Mouse (Mus musculus): ENCODE results near the gene H2-M10.6. TPM values are rescaled to one million over a fixed set of nuclear protein-coding genes. Genes with fewer than 3 reads are reported as not detected.

The H2-M10.6 gene
- polyA plus RNA-seq, 1 experiment from 2014 or later = not detected

DNA sequence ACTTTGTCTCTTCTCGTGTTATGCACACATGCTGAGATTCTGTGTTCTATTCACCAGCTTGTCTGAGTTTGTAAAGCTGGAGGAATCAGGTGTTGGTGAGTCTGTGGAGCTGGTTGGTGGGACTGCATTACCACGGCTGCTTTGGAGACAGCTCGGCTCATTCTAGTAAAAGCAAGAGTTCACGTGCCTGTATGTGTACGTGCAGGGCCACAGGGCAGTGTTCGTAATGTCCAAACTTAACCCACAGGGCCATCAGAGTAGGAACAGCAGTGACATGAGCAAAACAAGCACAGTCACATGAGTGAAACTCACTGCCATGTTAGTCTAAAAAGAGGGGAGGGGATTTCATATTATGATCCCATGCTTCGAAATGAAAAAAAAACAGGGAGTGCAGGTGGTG, 31.7 kb downstream of the H2-M10.6 start:
- Histone ChIP-seq H3K27me3 (no peaks in the 10 kb centered on the region), H3K4me1 (replicated peaks) (peaks cover 22% of the 10 kb centered on the region), H3K27ac (no peak overlapping the region), H3K9ac (no peak overlapping the region), H3K4me3 (no peak overlapping the region), H3K4me2 (no peak overlapping the region), H3K9me3 (replicated peaks) (no peaks in the 10 kb centered on the region), H3K36me3 (0 out of 2 replicates have a peak, but pooled peaks cover 5% of the 10 kb centered on the region)
- no peak for ATAC-seq (replicated peaks; ENCODE audit: insufficient number of reproducible peaks, insufficient read depth, low FRiP score, low read depth)
- 74% methylated on average over 7 of the region's 7 CpGs for WGBS

DNA sequence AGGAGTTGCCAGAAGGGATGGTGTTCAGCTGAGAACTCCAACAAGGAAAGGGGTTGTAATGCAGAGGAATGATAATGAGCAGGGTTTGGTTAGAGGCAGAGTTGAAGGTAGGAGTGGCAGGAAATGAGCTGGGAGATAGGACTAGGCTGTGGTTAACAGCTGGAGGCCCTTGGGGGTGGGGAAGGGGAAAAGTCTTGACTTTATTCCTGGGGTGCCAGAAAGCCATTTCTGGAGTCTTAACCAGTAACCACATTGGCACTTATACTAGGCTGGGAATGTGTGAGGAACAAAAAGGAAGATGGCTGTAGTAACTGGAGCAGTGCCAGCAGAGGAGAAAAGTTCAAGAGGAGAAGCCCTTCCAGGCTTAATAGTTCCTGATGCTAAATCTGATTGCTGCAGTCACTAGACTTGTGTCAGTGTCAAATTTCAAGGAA, 32.3 kb downstream of the H2-M10.6 start:
- H3K9ac ChIP-seq = no peak overlapping the region
- no peak overlapping the region for H3K4me3 ChIP-seq
- ATAC-seq (replicated peaks; ENCODE audit: insufficient number of reproducible peaks, insufficient read depth, low FRiP score, low read depth) = no peak
- no peak overlapping the region for H3K4me2 ChIP-seq
- 0 out of 2 replicates have a peak overlapping the region, but pooled peaks have one; percentile 7 for H3K27ac ChIP-seq
- H3K4me1 ChIP-seq (replicated peaks) = peaks cover 22% of the 10 kb centered on the region
- no peaks in the 10 kb centered on the region for H3K27me3 ChIP-seq
- no peaks in the 10 kb centered on the region for H3K9me3 ChIP-seq (replicated peaks)
- 0 out of 2 replicates have a peak, but pooled peaks cover 3% of the 10 kb centered on the region for H3K36me3 ChIP-seq

DNA sequence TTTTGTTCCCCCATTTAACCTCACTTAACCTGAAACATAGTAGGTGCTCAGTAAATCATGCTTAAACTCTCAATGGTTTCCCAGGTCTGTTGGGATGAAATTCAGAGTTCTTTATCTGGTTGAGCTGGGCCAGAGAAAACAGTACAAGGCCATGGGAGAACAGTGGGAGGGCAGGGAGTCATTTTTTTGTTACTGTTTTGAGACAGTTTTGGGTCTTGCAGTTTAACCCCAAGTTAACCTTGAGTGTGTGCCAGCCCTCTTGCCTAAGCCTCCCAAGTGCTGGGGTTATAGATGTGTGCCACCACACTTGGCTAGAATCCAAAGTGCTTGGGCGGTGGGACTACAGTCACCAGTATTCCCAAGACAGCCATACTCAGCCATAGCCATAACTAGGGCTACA, 32.8 kb downstream of the H2-M10.6 start:
- WGBS = 50% methylated on average over 1 of the region's 1 CpGs
- H3K36me3 ChIP-seq = no peaks in the 10 kb centered on the region
- no peaks in the 10 kb centered on the region for H3K27me3 ChIP-seq
- no peak overlapping the region for H3K9ac ChIP-seq
- no peak overlapping the region for H3K4me3 ChIP-seq
- ATAC-seq (replicated peaks; ENCODE audit: insufficient number of reproducible peaks, insufficient read depth, low FRiP score, low read depth) = 0 out of 2 replicates have a peak, but pooled peaks have one; percentile 27
- no peak overlapping the region for H3K4me2 ChIP-seq
- peaks cover 22% of the 10 kb centered on the region for H3K4me1 ChIP-seq (replicated peaks)
- H3K9me3 ChIP-seq (replicated peaks) = no peaks in the 10 kb centered on the region
- H3K27ac ChIP-seq = no peak overlapping the region

- no peaks in the 10 kb centered on the region for H3K9me3 ChIP-seq (replicated peaks)
- H3K9ac ChIP-seq = no peak overlapping the region
- H3K4me1 ChIP-seq (replicated peaks) = peaks cover 16% of the 10 kb centered on the region
- no peak overlapping the region for H3K4me2 ChIP-seq
- H3K27me3 ChIP-seq = no peaks in the 10 kb centered on the region
- 72% methylated on average over 5 of the region's 5 CpGs for WGBS
- ATAC-seq (replicated peaks; ENCODE audit: insufficient number of reproducible peaks, insufficient read depth, low FRiP score, low read depth) = no peak
- H3K27ac ChIP-seq = no peak overlapping the region
- H3K4me3 ChIP-seq = no peak overlapping the region
- peaks cover 28% of the 10 kb centered on the region for H3K36me3 ChIP-seq
Observed at GRCm38 (mm10) chr17:36848911-36849310, 36.9 kb downstream of the H2-M10.6 start.

DNA sequence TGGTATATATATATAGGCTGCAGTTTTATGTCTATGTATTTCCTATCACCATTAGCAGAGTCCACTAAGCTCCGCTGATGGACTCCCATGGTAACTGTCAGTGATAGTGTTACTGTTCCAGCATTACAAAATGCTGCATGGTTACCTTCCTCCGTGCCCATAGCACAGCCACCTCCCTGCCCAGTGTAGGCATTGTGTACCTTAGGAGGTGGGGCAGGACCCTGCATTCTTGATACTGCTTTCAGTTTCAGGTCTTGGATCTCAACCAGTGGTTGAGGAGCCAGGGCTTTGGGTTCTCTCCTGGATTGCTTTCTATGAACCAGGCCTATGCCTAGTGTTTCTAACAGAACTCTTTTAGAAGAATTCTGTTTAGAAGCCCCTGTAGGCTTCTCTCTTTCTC, 38.0 kb downstream of the H2-M10.6 start:
- H3K9me3 ChIP-seq (replicated peaks) = no peaks in the 10 kb centered on the region
- 87% methylated on average over 2 of the region's 2 CpGs for WGBS
- peaks cover 36% of the 10 kb centered on the region for H3K36me3 ChIP-seq
- no peak overlapping the region for H3K4me2 ChIP-seq
- no peak overlapping the region for H3K4me3 ChIP-seq
- no peak overlapping the region for H3K27ac ChIP-seq
- H3K27me3 ChIP-seq = no peaks in the 10 kb centered on the region
- H3K4me1 ChIP-seq (replicated peaks) = peaks cover 6% of the 10 kb centered on the region; the same call in 1 of the 2 replicates
- H3K9ac ChIP-seq = no peak overlapping the region
- no peak for ATAC-seq (replicated peaks; ENCODE audit: insufficient number of reproducible peaks, insufficient read depth, low FRiP score, low read depth)

DNA sequence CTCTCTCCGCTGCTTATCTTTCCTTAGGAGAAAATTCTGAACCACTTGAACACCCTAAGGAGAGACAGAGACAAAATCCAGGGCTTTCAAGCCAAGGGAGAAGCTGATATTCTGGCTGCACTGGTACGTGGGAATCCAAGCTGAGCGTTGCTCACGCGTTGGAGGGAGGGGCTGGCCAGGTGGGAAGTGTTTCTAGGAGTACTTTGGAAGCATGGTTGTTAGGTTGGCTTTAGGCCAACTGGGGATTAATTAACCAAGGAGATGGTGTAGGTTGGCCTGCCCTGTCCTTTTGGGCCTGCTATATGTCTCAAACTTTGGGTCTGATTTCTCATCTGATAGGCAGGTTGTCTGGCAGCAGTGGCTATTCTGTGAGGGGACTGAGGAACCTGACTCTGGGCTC, 39.2 kb downstream of the H2-M10.6 start:
- H3K4me2 ChIP-seq = no peak overlapping the region
- H3K9me3 ChIP-seq (replicated peaks) = no peaks in the 10 kb centered on the region
- ATAC-seq (replicated peaks; ENCODE audit: insufficient number of reproducible peaks, insufficient read depth, low FRiP score, low read depth) = no peak
- no peak overlapping the region for H3K4me3 ChIP-seq
- WGBS = 59% methylated on average over 5 of the region's 5 CpGs
- H3K4me1 ChIP-seq (replicated peaks) = 0 out of 2 replicates have a peak, but pooled peaks cover 2% of the 10 kb centered on the region
- H3K27me3 ChIP-seq = no peaks in the 10 kb centered on the region
- H3K27ac ChIP-seq = no peak overlapping the region
- no peak overlapping the region for H3K9ac ChIP-seq
- H3K36me3 ChIP-seq = peaks cover 40% of the 10 kb centered on the region

- H3K9me3 ChIP-seq (replicated peaks) = no peaks in the 10 kb centered on the region
- WGBS = 42% methylated on average over 5 of the region's 5 CpGs
- H3K27ac ChIP-seq = no peak overlapping the region
- H3K4me2 ChIP-seq = no peak overlapping the region
- no peak overlapping the region for H3K4me3 ChIP-seq
- no peaks in the 10 kb centered on the region for H3K27me3 ChIP-seq
- H3K4me1 ChIP-seq (replicated peaks) = 0 out of 2 replicates have a peak, but pooled peaks cover 2% of the 10 kb centered on the region
- no peak overlapping the region for H3K9ac ChIP-seq
- ATAC-seq (replicated peaks; ENCODE audit: insufficient number of reproducible peaks, insufficient read depth, low FRiP score, low read depth) = no peak
- peaks cover 45% of the 10 kb centered on the region for H3K36me3 ChIP-seq
Observed at GRCm38 (mm10) chr17:36851627-36852026, 39.7 kb downstream of the H2-M10.6 start.

DNA sequence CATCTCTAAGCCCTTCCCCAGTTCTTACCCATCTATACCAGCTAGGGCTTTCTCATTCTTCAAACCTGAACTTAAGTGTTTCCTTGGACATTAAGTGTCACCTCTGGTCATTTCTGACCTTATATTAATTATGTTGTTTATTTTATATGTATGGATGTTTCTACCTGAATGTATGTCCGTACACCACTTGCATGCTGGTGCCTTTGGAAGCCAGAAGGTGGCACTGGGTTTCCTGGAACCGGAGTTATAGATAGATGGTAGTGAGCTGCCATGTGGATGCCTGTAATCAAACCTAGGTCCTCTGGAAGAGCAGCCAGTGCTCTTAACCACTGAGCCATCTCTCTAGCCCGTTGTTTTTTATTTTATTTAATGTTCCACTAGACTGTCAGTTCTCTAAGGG, 43.5 kb downstream of the H2-M10.6 start:
- Histone ChIP-seq H3K4me1 (replicated peaks) (0 out of 2 replicates have a peak, but pooled peaks cover 2% of the 10 kb centered on the region), H3K9me3 (replicated peaks) (no peaks in the 10 kb centered on the region), H3K27me3 (no peaks in the 10 kb centered on the region), H3K36me3 (peaks cover 73% of the 10 kb centered on the region), H3K4me3 (no peak overlapping the region), H3K27ac (no peak overlapping the region), H3K4me2 (no peak overlapping the region), H3K9ac (no peak overlapping the region)
- 87% methylated on average over 3 of the region's 3 CpGs for WGBS
- ATAC-seq (replicated peaks; ENCODE audit: insufficient number of reproducible peaks, insufficient read depth, low FRiP score, low read depth) = no peak

GRCm38 (mm10) chr17:36856236-36856635, 44.3 kb downstream of the H2-M10.6 start:
- H3K27ac ChIP-seq = no peak overlapping the region
- ATAC-seq (replicated peaks; ENCODE audit: insufficient number of reproducible peaks, insufficient read depth, low FRiP score, low read depth) = no peak
- WGBS = 87% methylated on average over 4 of the region's 4 CpGs
- no peak overlapping the region for H3K9ac ChIP-seq
- H3K27me3 ChIP-seq = no peaks in the 10 kb centered on the region
- no peak overlapping the region for H3K4me2 ChIP-seq
- H3K9me3 ChIP-seq (replicated peaks) = no peaks in the 10 kb centered on the region
- no peak overlapping the region for H3K4me3 ChIP-seq
- H3K4me1 ChIP-seq (replicated peaks) = 0 out of 2 replicates have a peak, but pooled peaks cover 2% of the 10 kb centered on the region
- peaks cover 68% of the 10 kb centered on the region for H3K36me3 ChIP-seq

DNA sequence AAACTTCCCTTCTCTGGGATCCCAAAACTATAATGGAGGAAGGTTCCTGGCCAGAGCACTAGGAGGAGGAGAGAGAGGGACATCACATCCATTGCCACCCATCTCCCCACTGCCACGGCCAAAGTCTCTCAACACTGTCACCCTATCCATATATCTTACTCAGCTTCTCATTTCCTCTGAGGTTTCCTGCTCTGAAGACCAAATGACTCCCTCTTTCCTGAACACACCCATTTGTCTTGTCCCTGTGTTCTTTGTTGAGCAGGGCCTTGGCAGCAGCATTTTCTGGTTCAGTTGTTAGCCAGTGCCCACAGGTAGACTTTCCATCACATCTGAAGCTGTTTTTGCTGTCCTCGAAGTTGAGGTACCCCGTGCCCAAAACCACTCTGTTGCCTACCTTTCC, 46.2 kb downstream of the H2-M10.6 start:
- no peak overlapping the region for H3K4me2 ChIP-seq
- ATAC-seq (replicated peaks; ENCODE audit: insufficient number of reproducible peaks, insufficient read depth, low FRiP score, low read depth) = no peak
- H3K36me3 ChIP-seq = peaks cover 49% of the 10 kb centered on the region
- WGBS = 84% methylated on average over 3 of the region's 3 CpGs
- H3K27ac ChIP-seq = no peak overlapping the region
- no peaks in the 10 kb centered on the region for H3K27me3 ChIP-seq
- no peak overlapping the region for H3K4me3 ChIP-seq
- no peak overlapping the region for H3K9ac ChIP-seq
- H3K9me3 ChIP-seq (replicated peaks) = no peaks in the 10 kb centered on the region
- H3K4me1 ChIP-seq (replicated peaks) = no peaks in the 10 kb centered on the region

GRCm38 (mm10) chr17:36861680-36862079, 49.7 kb downstream of the H2-M10.6 start:
- H3K4me2 ChIP-seq = no peak overlapping the region
- peaks cover 3% of the 10 kb centered on the region; the same call in 1 of the 2 replicates for H3K4me1 ChIP-seq (replicated peaks)
- H3K27me3 ChIP-seq = peaks cover 19% of the 10 kb centered on the region
- H3K9me3 ChIP-seq (replicated peaks) = no peaks in the 10 kb centered on the region
- H3K36me3 ChIP-seq = peaks cover 29% of the 10 kb centered on the region
- no peak overlapping the region for H3K9ac ChIP-seq
- H3K4me3 ChIP-seq = no peak overlapping the region
- H3K27ac ChIP-seq = no peak overlapping the region
- ATAC-seq (replicated peaks; ENCODE audit: insufficient number of reproducible peaks, insufficient read depth, low FRiP score, low read depth) = no peak
- 49% methylated on average over 2 of the region's 2 CpGs for WGBS
